Mouse (Mus musculus) myocyte (in vitro differentiated cells): ENCODE data around the gene Ubqlnl. TPM values are rescaled to one million over a fixed set of nuclear protein-coding genes. Genes with fewer than 3 reads are reported as not detected.

Experiments
- H3K27me3 ChIP-seq: one replicate; pipeline ENCODE4 v1.6.1; 2011; ENCODE audit not compliant: control insufficient read depth, insufficient read depth, insufficient read length
- H3K36me3 ChIP-seq: one replicate; pipeline ENCODE4 v1.6.1; 2011; ENCODE audit not compliant: control insufficient read depth, insufficient read depth
- H3K4me2 ChIP-seq: one replicate; pipeline ENCODE4 v1.6.1; 2011; ENCODE audit warnings: low read depth, control low read depth
- H3K4me3 ChIP-seq: one replicate; pipeline ENCODE4 v1.5.1; 2011; ENCODE audit warnings: mild to moderate bottlenecking, control low read depth, moderate library complexity
- H3K79me2 ChIP-seq: one replicate; pipeline ENCODE4 v1.6.1; 2011; ENCODE audit not compliant: control insufficient read depth, insufficient read depth
- H3ac ChIP-seq: one replicate; pipeline ENCODE4 v1.6.1; 2011; ENCODE audit not compliant: control insufficient read depth, insufficient read length
- CEBPB ChIP-seq: IDR thresholded peaks from 2 replicates; pipeline ENCODE4 v1.6.1; 2011; ENCODE audit warnings: mild to moderate bottlenecking, moderate library complexity; ENCODE audit not compliant: poor library complexity, insufficient read depth, severe bottlenecking
- E2F4 ChIP-seq: IDR thresholded peaks from one replicate; pipeline ENCODE4 v1.6.1; 2011; ENCODE audit warnings: mild to moderate bottlenecking, control low read depth, moderate library complexity; ENCODE audit not compliant: insufficient read depth
- MAX ChIP-seq: IDR thresholded peaks from one replicate; pipeline ENCODE4 v1.6.1; 2011; ENCODE audit warnings: low read depth, mild to moderate bottlenecking, control low read depth
- MYOD1 ChIP-seq, 3 experiments: IDR thresholded peaks; one replicate each; pipeline ENCODE4 v1.6.1; 2011; ENCODE audit warnings: control low read depth in 2 of 3, low read depth in 2 of 3, mild to moderate bottlenecking in 2 of 3, moderate library complexity in 1 of 3; ENCODE audit not compliant: insufficient read length in 2 of 3, control insufficient read depth in 1 of 3
- MYOG ChIP-seq, 3 experiments: IDR thresholded peaks; one replicate each; pipeline ENCODE4 v1.6.1; 2011; ENCODE audit warnings: control low read depth in 2 of 3, low read depth in 2 of 3, mild to moderate bottlenecking in 2 of 3; ENCODE audit not compliant: insufficient read length in 2 of 3, control insufficient read depth in 1 of 3, insufficient read depth in 1 of 3
- POLR2A ChIP-seq: IDR thresholded peaks from one replicate; pipeline ENCODE4 v1.6.1; 2011; ENCODE audit warnings: low read depth, mild to moderate bottlenecking, control low read depth, moderate library complexity; ENCODE audit not compliant: insufficient read length
- POLR2AphosphoS2 ChIP-seq: IDR thresholded peaks from one replicate; pipeline ENCODE4 v1.6.1; 2011; ENCODE audit warnings: low read depth, control low read depth; ENCODE audit not compliant: insufficient read length
- REST ChIP-seq: IDR thresholded peaks from one replicate; pipeline ENCODE4 v1.6.1; 2011; ENCODE audit warnings: mild to moderate bottlenecking, control low read depth, moderate library complexity; ENCODE audit not compliant: insufficient read depth, insufficient read length
- SRF ChIP-seq: IDR thresholded peaks from one replicate; pipeline ENCODE4 v1.6.1; 2011; ENCODE audit warnings: low read depth; ENCODE audit not compliant: control insufficient read depth, insufficient read length
- TCF12 ChIP-seq: IDR thresholded peaks from one replicate; pipeline ENCODE4 v1.6.1; 2011; ENCODE audit warnings: mild to moderate bottlenecking, control low read depth; ENCODE audit not compliant: poor library complexity, insufficient read depth, severe bottlenecking
- TCF3 ChIP-seq: IDR thresholded peaks from one replicate; pipeline ENCODE4 v1.6.1; 2011; ENCODE audit warnings: low read depth, control low read depth; ENCODE audit not compliant: insufficient read length
- USF1 ChIP-seq: IDR thresholded peaks from one replicate; pipeline ENCODE4 v1.6.1; 2011; ENCODE audit warnings: low read depth, mild to moderate bottlenecking, control low read depth, moderate library complexity
- polyA plus RNA-seq: library from polyadenylated mRNA; unstranded; fragments of >200 nt; fragmentation: generic; extraction: Trizol; gene quantifications from one replicate; pipeline ENCODE4 v1.2.1, GENCODE M21; 2012; ENCODE audit warnings: missing spikeins

Gene Ubqlnl
- polyA plus RNA-seq, 1 experiment = not detected

DNA sequence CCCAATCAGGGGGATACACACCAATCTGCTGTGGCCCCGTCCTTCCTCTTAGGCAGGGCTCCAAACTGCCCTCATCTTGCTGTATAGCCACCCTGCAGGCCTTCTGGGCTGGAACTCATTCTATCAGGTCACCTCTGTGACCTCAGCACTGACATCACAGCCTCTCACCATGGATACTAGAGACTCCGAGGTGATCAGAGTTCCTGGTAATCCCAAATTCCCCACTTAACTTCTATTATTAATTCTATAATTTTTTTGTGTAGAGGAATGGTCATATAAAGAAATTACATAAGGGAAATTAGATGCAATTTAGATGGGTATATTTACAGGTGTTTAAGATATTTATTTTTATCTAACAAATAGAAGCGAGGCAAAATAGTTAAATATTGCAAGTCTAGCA is 7.2 kb downstream of the Ubqlnl start, which contains the start of gene Ubqln3:
Gene Ubqln3 (minus strand): TSS at position 101 of the 400 bp plus-strand sequence.
- H3ac ChIP-seq = no peak within 1 kb of the TSS
- no peak within 1 kb of the TSS for H3K4me2 ChIP-seq
- H3K27me3 ChIP-seq = no peaks in the 10 kb centered on the region
- H3K4me3 ChIP-seq = no peak within 1 kb of the TSS
- H3K79me2 ChIP-seq = no peaks in the 10 kb centered on the region
- no peaks in the 10 kb centered on the region for H3K36me3 ChIP-seq
- TF ChIP-seq SRF = no peak
- no peak for TF ChIP-seq POLR2A
- TF ChIP-seq USF1 = no peak
- TF ChIP-seq MYOD1 (IDR thresholded peaks at IDR 0.05; ENCODE audit: control insufficient read depth in 1 of 3, insufficient read length in 2 of 3, low read depth in 2 of 3) = no peak
- TF ChIP-seq CEBPB = no peak
- TF ChIP-seq E2F4 = no peak
- TF ChIP-seq MYOG (IDR thresholded peaks at IDR 0.05; ENCODE audit: control insufficient read depth in 1 of 3, insufficient read depth in 1 of 3, insufficient read length in 2 of 3, low read depth in 2 of 3) = no peak
- TF ChIP-seq MAX = no peak
- TF ChIP-seq TCF12 = no peak

DNA sequence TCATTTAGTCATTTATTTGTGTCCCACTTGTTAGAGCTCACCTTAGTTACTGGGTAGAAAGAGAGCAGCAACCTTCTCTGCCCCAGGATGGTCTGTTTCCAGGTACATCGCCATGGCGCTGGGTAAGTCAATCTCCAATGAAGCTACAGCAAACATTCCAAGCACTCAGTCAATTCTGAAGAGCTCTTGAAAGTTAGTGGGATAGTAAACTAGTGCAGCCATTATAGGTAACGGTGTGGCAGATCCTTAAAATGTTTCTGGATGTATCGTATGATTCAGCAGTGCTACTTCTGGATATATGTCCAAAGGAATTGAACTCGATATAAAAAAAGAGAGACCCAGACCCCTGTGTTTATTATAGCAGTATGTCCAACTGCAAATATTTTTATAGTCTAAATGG is 13.1 kb downstream of the Ubqlnl start, which contains the start of gene Olfr643:
Gene Olfr643 (minus strand): TSS at position 101 of the 400 bp plus-strand sequence.
- H3K79me2 ChIP-seq = no peaks in the 10 kb centered on the region

DNA sequence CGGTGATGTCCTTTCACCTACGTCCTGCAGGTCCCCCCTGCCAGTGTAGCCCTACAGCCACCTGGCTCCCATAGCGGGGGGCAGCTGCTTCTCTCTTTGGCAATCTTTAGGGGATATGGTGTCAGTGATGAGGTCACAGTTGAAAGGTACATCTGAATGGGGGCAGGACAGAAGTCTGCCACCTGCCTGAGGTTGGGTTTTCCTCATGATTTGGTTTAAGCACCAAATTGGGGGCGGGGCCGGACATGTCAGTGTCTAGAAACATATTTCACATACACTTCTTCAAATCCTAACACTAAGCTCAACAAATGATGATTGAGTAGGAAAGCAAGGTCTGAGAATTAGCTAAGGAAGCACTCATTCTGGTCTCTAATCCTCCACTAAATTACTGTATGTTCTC is 20.6 kb downstream of the Ubqlnl start, which contains the start of gene Ubqln5:
Gene Ubqln5 (minus strand): TSS at position 101 of the 400 bp plus-strand sequence.
- Histone ChIP-seq H3ac (no peak within 1 kb of the TSS), H3K27me3 (no peaks in the 10 kb centered on the region)
- TF ChIP-seq POLR2AphosphoS2 (no peak), POLR2A (no peak), MYOG (IDR thresholded peaks at IDR 0.05; ENCODE audit: control insufficient read depth in 1 of 3, insufficient read depth in 1 of 3, insufficient read length in 2 of 3, low read depth in 2 of 3) (no peak)

More for the DNA sequence above, 13.1 kb downstream of the Ubqlnl start, which contains the start of gene Olfr643:
- Histone ChIP-seq H3K4me2 (no peak within 1 kb of the TSS), H3K4me3 (no peak within 1 kb of the TSS), H3ac (no peak within 1 kb of the TSS), H3K27me3 (no peaks in the 10 kb centered on the region), H3K36me3 (no peaks in the 10 kb centered on the region)
- no peak for TF ChIP-seq POLR2AphosphoS2
- no peak for TF ChIP-seq TCF12
- TF ChIP-seq CEBPB = no peak
- no peak for TF ChIP-seq MYOG (IDR thresholded peaks at IDR 0.05; ENCODE audit: control insufficient read depth in 1 of 3, insufficient read depth in 1 of 3, insufficient read length in 2 of 3, low read depth in 2 of 3)

DNA sequence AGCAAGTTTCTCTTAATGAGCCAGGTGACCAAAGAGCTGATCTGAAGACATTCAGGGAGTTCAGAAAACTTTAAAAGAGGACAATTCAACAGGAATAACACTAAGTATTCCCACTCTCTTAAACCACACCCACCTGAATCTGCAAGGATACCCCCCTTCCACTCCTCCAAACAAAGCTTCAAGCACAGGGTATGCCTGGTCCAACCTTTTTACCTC is 45.7 kb downstream of the Ubqlnl start, which contains the start of gene Olfr646:
Gene Olfr646 (plus strand): TSS at position 117 of the 216 bp plus-strand sequence.
- no peaks in the 10 kb centered on the region for H3K36me3 ChIP-seq
- no peak within 1 kb of the TSS for H3K4me2 ChIP-seq
- H3ac ChIP-seq = no peak within 1 kb of the TSS
- no peak for TF ChIP-seq MAX
- TF ChIP-seq REST = no peak
- TF ChIP-seq MYOG (IDR thresholded peaks at IDR 0.05; ENCODE audit: control insufficient read depth in 1 of 3, insufficient read depth in 1 of 3, insufficient read length in 2 of 3, low read depth in 2 of 3) = no peak
- no peak for TF ChIP-seq POLR2A
- no peak for TF ChIP-seq USF1
- TF ChIP-seq E2F4 = no peak
- no peak for TF ChIP-seq MYOD1 (IDR thresholded peaks at IDR 0.05; ENCODE audit: control insufficient read depth in 1 of 3, insufficient read length in 2 of 3, low read depth in 2 of 3)
- no peak for TF ChIP-seq TCF3
- no peak for TF ChIP-seq POLR2AphosphoS2
- no peak for TF ChIP-seq TCF12
- TF ChIP-seq SRF = no peak
- TF ChIP-seq CEBPB = no peak
- no peak within 1 kb of the TSS for H3K4me3 ChIP-seq
- no peaks in the 10 kb centered on the region for H3K79me2 ChIP-seq
- H3K27me3 ChIP-seq = no peaks in the 10 kb centered on the region

More for the DNA sequence above, 20.6 kb downstream of the Ubqlnl start, which contains the start of gene Ubqln5:
- Histone ChIP-seq H3K4me2 (no peak within 1 kb of the TSS), H3K4me3 (no peak within 1 kb of the TSS), H3K79me2 (no peaks in the 10 kb centered on the region), H3K36me3 (no peaks in the 10 kb centered on the region)

DNA sequence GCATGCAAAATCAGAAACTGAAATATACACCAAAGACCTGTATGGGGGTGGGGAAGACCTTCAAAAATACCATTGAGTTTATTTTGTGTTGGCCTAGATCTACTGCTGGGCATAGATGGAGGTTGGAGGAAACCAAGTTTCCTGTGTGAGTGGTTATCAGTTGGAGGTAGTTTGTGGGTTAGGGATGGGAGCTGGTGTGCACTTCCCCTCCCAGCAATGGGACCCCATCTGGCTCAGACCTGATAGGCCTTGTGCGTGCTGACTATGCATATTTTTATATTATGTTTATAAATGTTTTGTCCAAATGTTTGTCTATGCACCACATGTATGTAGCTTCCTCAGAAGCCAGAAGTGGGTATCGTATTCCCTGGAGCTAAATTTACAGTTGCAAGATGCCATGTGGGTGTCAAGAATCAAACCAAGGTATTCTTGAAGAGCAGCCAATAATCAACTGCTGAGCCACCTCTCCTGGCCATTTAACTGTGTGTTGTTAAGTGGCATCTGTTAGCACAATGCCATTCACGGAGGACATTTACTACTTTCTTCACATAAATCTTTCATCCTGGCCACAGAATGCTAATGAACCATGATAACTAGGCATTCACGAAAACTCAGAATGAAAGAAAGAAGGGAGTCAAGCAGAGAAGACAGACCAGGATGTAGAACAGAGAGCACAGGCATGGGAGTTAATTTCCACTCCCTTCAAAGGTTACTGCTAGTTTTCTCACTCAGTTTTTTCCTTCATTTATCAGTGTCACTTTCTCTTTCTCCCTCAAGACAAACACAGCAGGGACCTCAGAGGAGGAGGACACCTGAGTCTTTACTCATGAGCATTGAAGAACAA is 46.2 kb downstream of the Ubqlnl start:
- no peak overlapping the region for H3K4me2 ChIP-seq
- no peak overlapping the region for H3ac ChIP-seq
- no peak for TF ChIP-seq REST
- TF ChIP-seq MYOG (IDR thresholded peaks at IDR 0.05; ENCODE audit: control insufficient read depth in 1 of 3, insufficient read depth in 1 of 3, insufficient read length in 2 of 3, low read depth in 2 of 3) = no peak
- TF ChIP-seq POLR2A = no peak
- no peak for TF ChIP-seq MYOD1 (IDR thresholded peaks at IDR 0.05; ENCODE audit: control insufficient read depth in 1 of 3, insufficient read length in 2 of 3, low read depth in 2 of 3)
- no peak for TF ChIP-seq TCF12
- TF ChIP-seq E2F4 = no peak
- TF ChIP-seq TCF3 = no peak
- no peak for TF ChIP-seq CEBPB
- no peak for TF ChIP-seq MAX
- TF ChIP-seq SRF = no peak
- no peak for TF ChIP-seq POLR2AphosphoS2
- no peaks in the 10 kb centered on the region for H3K36me3 ChIP-seq
- no peaks in the 10 kb centered on the region for H3K27me3 ChIP-seq
- H3K4me3 ChIP-seq = no peak overlapping the region
- H3K79me2 ChIP-seq = no peaks in the 10 kb centered on the region

Other genes starting within 250 kb of the Ubqlnl start
- gene Olfr65, start 247.1 kb downstream of the Ubqlnl start, polyA plus RNA-seq = not detected
- not detected for gene Olfr631, start 221.7 kb downstream of the Ubqlnl start, polyA plus RNA-seq
- not detected for gene Olfr632, start 216.2 kb downstream of the Ubqlnl start, polyA plus RNA-seq
- not detected for gene Olfr633, start 206.1 kb downstream of the Ubqlnl start, polyA plus RNA-seq
- gene Olfr635, start 179.4 kb downstream of the Ubqlnl start, polyA plus RNA-seq = not detected
- gene Olfr638, start 151.8 kb downstream of the Ubqlnl start, polyA plus RNA-seq = not detected
- not detected for gene Olfr639, start 133.3 kb downstream of the Ubqlnl start, polyA plus RNA-seq
- gene Olfr640, start 125.0 kb downstream of the Ubqlnl start, polyA plus RNA-seq = not detected
- not detected for gene Olfr641, start 115.1 kb downstream of the Ubqlnl start, polyA plus RNA-seq
- not detected for gene Olfr642, start 97.9 kb downstream of the Ubqlnl start, polyA plus RNA-seq
- gene 4930516K23Rik, start 89.1 kb downstream of the Ubqlnl start, polyA plus RNA-seq = not detected
- gene Olfr644, start 78.7 kb downstream of the Ubqlnl start, polyA plus RNA-seq = not detected
- not detected for gene Olfr645, start 65.1 kb downstream of the Ubqlnl start, polyA plus RNA-seq
- not detected for gene Olfr646, start 45.7 kb downstream of the Ubqlnl start, polyA plus RNA-seq
- not detected for gene Ubqln5, start 20.7 kb downstream of the Ubqlnl start, polyA plus RNA-seq
- not detected for gene Olfr643, start 13.2 kb downstream of the Ubqlnl start, polyA plus RNA-seq
- gene Ubqln3, start 7.3 kb downstream of the Ubqlnl start, polyA plus RNA-seq = not detected
- not detected for gene Olfm5, start 14.3 kb upstream of the Ubqlnl start, polyA plus RNA-seq
- not detected for gene Olfr648, start 32.8 kb upstream of the Ubqlnl start, polyA plus RNA-seq
- gene Olfr649, start 45.4 kb upstream of the Ubqlnl start, polyA plus RNA-seq = not detected
- not detected for gene Trim6, start 68.2 kb upstream of the Ubqlnl start, polyA plus RNA-seq
- 0.02 TPM for gene Trim34a, start 93.9 kb upstream of the Ubqlnl start, polyA plus RNA-seq
- not detected for gene Trim5, start 137.5 kb upstream of the Ubqlnl start, polyA plus RNA-seq
- not detected for gene Trim12a, start 164.9 kb upstream of the Ubqlnl start, polyA plus RNA-seq
- gene Trim34b, start 178.9 kb upstream of the Ubqlnl start, polyA plus RNA-seq = 0.05 TPM
- 0.47 TPM for gene Trim12c, start 202.8 kb upstream of the Ubqlnl start, polyA plus RNA-seq
- not detected for gene Trim30b, start 219.3 kb upstream of the Ubqlnl start, polyA plus RNA-seq